In the genomic region with DNA sequence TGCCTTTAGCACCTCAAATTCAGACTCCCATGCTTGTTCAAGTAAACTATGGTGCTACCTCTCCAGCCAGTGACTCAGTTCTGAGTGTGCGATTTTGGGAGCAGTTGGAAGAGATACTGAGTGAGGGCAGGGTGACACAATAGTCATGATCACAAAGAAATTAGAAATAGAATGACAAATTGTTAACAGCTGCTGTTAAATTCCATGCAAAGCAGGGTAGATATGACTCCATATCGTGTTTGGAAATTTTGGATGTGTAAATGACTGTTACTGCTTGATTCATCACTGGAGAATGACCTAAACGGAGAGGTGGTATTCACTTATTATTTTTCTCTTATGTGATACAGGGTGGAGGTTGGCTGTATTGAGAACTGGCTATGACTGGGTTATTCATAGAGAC, we compare ENCODE assay signal across 24 mouse cellular contexts.
"Had no signal": no experiment of that assay in that cellular context is flagged by ENCODE, and none has a peak within 500 bp of the region (broad histone marks: within the 10 kb centered on the region; RNA-seq: fewer than 3 reads in every experiment).

No protein-coding gene starts in this region.

- H3K4me3 ChIP-seq: heart, adult 2 months; heart, embryonic 13.5 days; heart, embryonic 15.5 days; hindbrain, embryonic 10.5 days; hindbrain, embryonic 12.5 days; intestine, embryonic 15.5 days; kidney, embryonic 15.5 days; limb, embryonic 13.5 days; limb, embryonic 15.5 days; liver, embryonic 12.5 days had no signal

- DNase-seq: gastrocnemius, postnatal 36 days; heart, adult 11 months; heart, adult 2 months; heart, postnatal 14 days; heart, postnatal 4 days; kidney, adult 18-20 months; kidney, adult 8-10 months; kidney, postnatal 14 days; kidney, postnatal 36 days; layer of hippocampus, adult 9-11 months; layer of hippocampus, postnatal 36 days; left cerebral cortex, postnatal 4 days had no signal

- H3K4me1 ChIP-seq: heart, embryonic 13.5 days; heart, embryonic 15.5 days; hindbrain, embryonic 10.5 days; hindbrain, embryonic 12.5 days; intestine, embryonic 15.5 days; kidney, embryonic 15.5 days; limb, embryonic 13.5 days; limb, embryonic 15.5 days; liver, embryonic 12.5 days had no signal

- H3K9me3 ChIP-seq: heart, embryonic 13.5 days; heart, embryonic 15.5 days; hindbrain, embryonic 12.5 days; intestine, embryonic 15.5 days; kidney, embryonic 15.5 days; limb, embryonic 13.5 days; limb, embryonic 15.5 days; liver, embryonic 12.5 days had no signal

- H3K36me3 ChIP-seq: heart, embryonic 13.5 days; heart, embryonic 15.5 days; hindbrain, embryonic 10.5 days; hindbrain, embryonic 12.5 days; intestine, embryonic 15.5 days; kidney, embryonic 15.5 days; limb, embryonic 13.5 days; limb, embryonic 15.5 days; liver, embryonic 12.5 days had no signal

- H3K9ac ChIP-seq: heart, embryonic 13.5 days; heart, embryonic 15.5 days; hindbrain, embryonic 12.5 days; hindbrain, embryonic 14.5 days; intestine, embryonic 15.5 days; kidney, embryonic 15.5 days; limb, embryonic 13.5 days; limb, embryonic 15.5 days; liver, embryonic 12.5 days; liver, embryonic 14.5 days had no signal

- H3K27ac ChIP-seq: heart, adult 2 months; heart, embryonic 13.5 days; heart, embryonic 15.5 days; hindbrain, embryonic 10.5 days; hindbrain, embryonic 12.5 days; hindbrain, embryonic 14.5 days; intestine, embryonic 15.5 days; kidney, embryonic 15.5 days; kidney, postnatal 0 days; limb, embryonic 13.5 days; limb, embryonic 15.5 days; liver, embryonic 12.5 days; liver, embryonic 14.5 days had no signal
